Mouse (Mus musculus) bone marrow, adult 2 months (tissue): ENCODE data around the gene Jph2.

Source experiments
- CTCF ChIP-seq: fragments of 200-500 bp; IDR thresholded peaks from 2 replicates; pipeline ENCODE4 v1.5.1; 2011; ENCODE audit warnings: low read length, control low read depth; ENCODE audit not compliant: control insufficient read depth, insufficient read depth
- POLR2A ChIP-seq: fragments of 200-500 bp; IDR thresholded peaks from 2 replicates; pipeline ENCODE4 v1.6.1; 2011; ENCODE audit warnings: low read depth, mild to moderate bottlenecking, control low read depth, low read length, borderline replicate concordance; ENCODE audit not compliant: control insufficient read depth

DNA sequence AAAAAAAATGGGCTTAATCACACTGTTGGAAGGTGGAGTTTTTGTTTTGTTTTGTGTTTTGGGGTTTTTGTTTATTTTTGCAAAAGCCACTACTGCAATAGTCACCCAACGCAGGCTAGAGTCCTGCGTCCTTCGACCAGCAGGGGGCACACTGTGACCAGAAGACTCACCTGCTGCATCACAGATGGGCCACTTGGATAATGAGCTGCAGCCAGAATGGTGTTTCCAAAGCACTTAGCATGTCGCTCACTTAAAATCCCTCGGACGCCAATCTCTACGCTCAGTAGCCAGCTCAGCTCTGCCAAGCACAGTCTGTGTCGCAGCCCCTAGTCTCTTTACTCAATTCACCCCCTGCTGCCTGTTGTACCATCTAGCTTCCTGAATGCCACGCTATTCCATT is 57.5 kb downstream of the Jph2 start:
- TF ChIP-seq POLR2A (no peak), CTCF (peak; percentile 75)
